Mouse (Mus musculus): Measurements from ENCODE around the gene Arhgef18. TPM values are rescaled to one million over a fixed set of nuclear protein-coding genes. Genes with fewer than 3 reads are reported as not detected.

Arhgef18 gene
- polyA plus RNA-seq, 1 experiment from 2014 or later: 9.3 TPM

DNA sequence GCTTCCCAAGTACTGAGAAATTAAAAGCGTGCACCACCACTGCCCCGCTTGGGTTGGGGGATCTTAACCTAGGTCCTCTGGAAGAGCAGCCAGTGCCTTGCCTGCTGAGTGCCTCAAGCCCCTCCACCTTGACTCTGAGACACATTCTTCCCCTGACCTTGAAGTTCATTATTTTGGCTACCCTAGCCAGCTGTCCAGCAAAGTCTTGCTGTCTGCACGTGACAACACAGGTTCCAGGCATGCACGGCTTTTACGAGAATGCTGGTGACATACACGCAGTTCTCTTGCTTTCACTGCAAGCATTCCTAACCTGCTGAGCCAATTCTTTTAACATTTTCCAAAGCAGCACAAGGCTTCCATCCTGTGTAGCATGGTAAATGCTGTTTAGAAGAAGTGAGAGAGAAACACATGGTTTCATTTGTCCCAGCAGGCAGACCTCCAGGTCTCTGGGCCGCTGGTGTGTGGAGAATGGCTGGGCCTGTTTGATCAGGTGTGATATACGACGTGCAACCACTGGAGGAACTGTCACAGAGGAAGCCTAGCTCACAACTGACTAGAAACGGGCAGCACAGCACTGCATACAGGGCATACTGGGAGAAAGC, 27.4 kb downstream of the Arhgef18 start:
- no peak overlapping the region for H3K4me3 ChIP-seq (replicated peaks)
- no peak overlapping the region for H3K9ac ChIP-seq
- H3K4me2 ChIP-seq (replicated peaks): no peak overlapping the region
- WGBS: 63% methylated on average over 10 of the region's 10 CpGs
- H3K27ac ChIP-seq (replicated peaks): peak overlapping the region; percentile 28; the same call in 1 of the 2 replicates
- no peaks in the 10 kb centered on the region for H3K36me3 ChIP-seq
- H3K9me3 ChIP-seq (replicated peaks): no peaks in the 10 kb centered on the region
- H3K27me3 ChIP-seq: no peaks in the 10 kb centered on the region
- ATAC-seq (ENCODE audit: insufficient number of reproducible peaks, low FRiP score, low TSS enrichment, low read depth): no peak
- H3K4me1 ChIP-seq: peaks cover 17% of the 10 kb centered on the region

DNA sequence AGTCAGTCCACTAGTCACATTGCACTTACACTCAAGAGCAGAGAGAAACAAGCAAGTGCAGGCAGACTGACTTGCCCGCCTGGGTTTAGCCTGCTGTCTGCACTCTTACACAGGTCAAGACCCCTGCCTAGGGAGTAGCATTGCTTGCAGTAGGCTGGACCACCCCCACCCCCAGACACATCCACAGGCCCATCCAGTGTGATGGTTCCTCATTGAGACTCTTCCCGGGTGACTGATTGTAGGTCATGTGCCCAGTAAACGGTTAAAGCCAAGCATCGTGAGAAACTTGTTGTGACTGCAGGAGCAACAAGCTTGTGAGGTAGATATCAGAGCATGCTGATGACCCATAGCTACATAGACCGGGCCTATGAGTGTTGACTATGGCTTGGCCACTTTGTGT, 28.7 kb downstream of the Arhgef18 start:
- Histone ChIP-seq H3K4me2 (replicated peaks) (no peak overlapping the region), H3K9ac (no peak overlapping the region), H3K4me3 (replicated peaks) (no peak overlapping the region), H3K9me3 (replicated peaks) (no peaks in the 10 kb centered on the region), H3K27ac (replicated peaks) (no peak overlapping the region), H3K27me3 (no peaks in the 10 kb centered on the region), H3K36me3 (no peaks in the 10 kb centered on the region), H3K4me1 (peaks cover 17% of the 10 kb centered on the region)
- no peak for ATAC-seq (ENCODE audit: insufficient number of reproducible peaks, low FRiP score, low TSS enrichment, low read depth)
- WGBS: 91% methylated on average over 5 of the region's 5 CpGs

DNA sequence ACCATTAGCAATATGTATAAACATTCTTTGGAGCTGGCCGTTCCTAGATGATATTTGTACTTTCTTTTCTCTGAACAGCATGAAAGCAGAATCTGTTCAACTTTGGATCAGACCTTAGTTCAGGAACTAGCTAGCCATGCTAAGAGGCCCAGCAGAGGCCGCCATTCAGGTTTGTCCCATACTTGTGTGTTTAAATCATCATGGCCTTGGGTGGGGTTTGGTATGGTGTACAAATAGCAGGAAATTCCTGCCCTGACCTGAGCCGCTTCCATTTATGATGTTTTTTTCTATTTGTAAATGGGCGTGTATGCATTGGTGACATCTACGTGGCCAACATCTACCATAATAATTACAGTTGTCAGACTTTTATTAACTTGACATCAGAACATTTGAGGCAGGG, 32.4 kb downstream of the Arhgef18 start:
- ATAC-seq (ENCODE audit: insufficient number of reproducible peaks, low FRiP score, low TSS enrichment, low read depth): no peak
- Histone ChIP-seq H3K9ac (no peak overlapping the region), H3K27me3 (no peaks in the 10 kb centered on the region), H3K4me2 (replicated peaks) (no peak overlapping the region), H3K27ac (replicated peaks) (no peak overlapping the region), H3K4me1 (no peaks in the 10 kb centered on the region), H3K36me3 (peaks cover 17% of the 10 kb centered on the region; the same call in 1 of the 2 replicates), H3K9me3 (replicated peaks) (no peaks in the 10 kb centered on the region), H3K4me3 (replicated peaks) (no peak overlapping the region)
- WGBS: 79% methylated on average over 5 of the region's 5 CpGs

DNA sequence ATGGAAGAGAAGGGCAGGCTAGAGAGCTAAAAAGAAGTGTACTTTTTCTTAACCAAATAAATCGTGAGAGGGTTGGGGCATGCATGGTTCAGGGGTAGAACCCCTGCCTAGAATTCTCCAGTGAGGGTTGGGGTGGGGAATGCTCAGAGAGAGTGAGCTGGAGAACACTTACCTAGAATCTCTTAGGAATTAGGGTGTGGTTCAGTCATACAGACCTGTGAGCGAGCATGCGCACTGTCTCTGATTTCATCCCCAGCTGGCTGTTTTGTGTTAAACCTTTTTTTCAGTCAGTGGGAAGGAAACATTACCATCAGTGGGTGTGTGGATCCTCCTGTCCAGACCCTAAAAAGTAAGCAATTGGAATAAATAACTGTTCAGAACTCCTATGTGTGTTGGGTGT, 33.4 kb downstream of the Arhgef18 start:
- no peak for ATAC-seq (ENCODE audit: insufficient number of reproducible peaks, low FRiP score, low TSS enrichment, low read depth)
- Histone ChIP-seq H3K4me2 (replicated peaks) (no peak overlapping the region), H3K4me3 (replicated peaks) (no peak overlapping the region), H3K4me1 (no peaks in the 10 kb centered on the region), H3K9ac (no peak overlapping the region), H3K36me3 (peaks cover 26% of the 10 kb centered on the region; the same call in 1 of the 2 replicates), H3K9me3 (replicated peaks) (no peaks in the 10 kb centered on the region), H3K27me3 (no peaks in the 10 kb centered on the region), H3K27ac (replicated peaks) (no peak overlapping the region)
- WGBS: 70% methylated on average over 3 of the region's 3 CpGs

DNA sequence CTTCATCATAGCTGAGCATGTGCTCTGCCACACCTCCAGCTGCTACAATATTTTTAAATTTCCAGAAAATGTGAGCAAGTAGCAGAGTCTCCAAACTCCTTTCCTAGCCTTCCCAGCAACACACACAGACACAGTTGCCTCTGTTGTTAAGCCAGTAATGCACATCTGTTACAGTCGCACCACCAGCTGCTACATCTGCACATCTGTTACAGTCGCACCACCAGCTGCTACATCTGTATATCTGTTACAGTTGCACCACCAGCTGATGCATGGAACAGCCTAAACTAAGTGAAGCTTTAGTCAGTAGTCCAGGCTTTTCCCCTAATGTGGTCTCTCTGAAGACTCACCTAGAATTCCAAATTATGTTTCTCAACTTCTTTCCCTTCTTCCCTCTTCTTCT, 35.6 kb downstream of the Arhgef18 start:
- Histone ChIP-seq H3K4me1 (no peaks in the 10 kb centered on the region), H3K27me3 (no peaks in the 10 kb centered on the region), H3K36me3 (peaks cover 48% of the 10 kb centered on the region), H3K4me2 (replicated peaks) (no peak overlapping the region), H3K9ac (no peak overlapping the region), H3K27ac (replicated peaks) (no peak overlapping the region), H3K9me3 (replicated peaks) (no peaks in the 10 kb centered on the region), H3K4me3 (replicated peaks) (no peak overlapping the region)
- WGBS: 72% methylated on average over 2 of the region's 2 CpGs
- no peak; the same call in 1 of the 2 replicates for ATAC-seq (ENCODE audit: insufficient number of reproducible peaks, low FRiP score, low TSS enrichment, low read depth)

GRCm38 (mm10) chr8:3429966-3430365, 37.2 kb downstream of the Arhgef18 start:
- Histone ChIP-seq H3K27ac (replicated peaks) (0 out of 2 replicates have a peak overlapping the region, but pooled peaks have one; percentile 34), H3K9ac (no peak overlapping the region), H3K4me1 (no peaks in the 10 kb centered on the region), H3K9me3 (replicated peaks) (no peaks in the 10 kb centered on the region), H3K27me3 (no peaks in the 10 kb centered on the region), H3K4me2 (replicated peaks) (no peak overlapping the region), H3K36me3 (peaks cover 61% of the 10 kb centered on the region), H3K4me3 (replicated peaks) (no peak overlapping the region)
- no peak for ATAC-seq (ENCODE audit: insufficient number of reproducible peaks, low FRiP score, low TSS enrichment, low read depth)
- WGBS: 67% methylated on average over 2 of the region's 2 CpGs

DNA sequence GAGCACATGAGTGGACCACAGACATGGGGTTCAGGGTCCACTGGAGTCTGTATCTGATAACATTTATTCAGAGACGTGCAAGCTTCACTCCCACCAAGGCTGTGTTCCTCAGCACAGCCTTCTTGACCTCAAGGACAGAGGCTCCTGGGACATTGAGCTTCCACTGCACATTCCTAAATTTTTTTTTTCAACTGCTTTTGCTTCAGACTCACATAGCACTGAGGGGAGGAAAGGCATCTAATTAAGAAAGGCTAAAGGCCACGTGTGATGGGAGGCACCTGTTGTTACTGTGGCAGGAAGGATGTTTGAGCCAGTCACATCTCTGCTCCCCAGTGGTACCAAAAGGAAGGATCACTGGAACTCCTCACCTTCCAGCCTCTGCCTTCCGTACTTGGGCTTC, 38.3 kb downstream of the Arhgef18 start:
- H3K4me3 ChIP-seq (replicated peaks): no peak overlapping the region
- H3K9me3 ChIP-seq (replicated peaks): no peaks in the 10 kb centered on the region
- no peak for ATAC-seq (ENCODE audit: insufficient number of reproducible peaks, low FRiP score, low TSS enrichment, low read depth)
- no peak overlapping the region for H3K9ac ChIP-seq
- no peaks in the 10 kb centered on the region for H3K27me3 ChIP-seq
- H3K27ac ChIP-seq (replicated peaks): no peak overlapping the region
- no peak overlapping the region for H3K4me2 ChIP-seq (replicated peaks)
- H3K36me3 ChIP-seq: peaks cover 71% of the 10 kb centered on the region
- H3K4me1 ChIP-seq: no peaks in the 10 kb centered on the region
- 77% methylated on average over 3 of the region's 3 CpGs for WGBS

- Histone ChIP-seq H3K4me1 (no peaks in the 10 kb centered on the region), H3K4me2 (replicated peaks) (no peak overlapping the region), H3K4me3 (replicated peaks) (no peak overlapping the region), H3K27me3 (no peaks in the 10 kb centered on the region), H3K27ac (replicated peaks) (no peak overlapping the region), H3K9ac (no peak overlapping the region), H3K36me3 (peaks cover 89% of the 10 kb centered on the region), H3K9me3 (replicated peaks) (no peaks in the 10 kb centered on the region)
- 89% methylated on average over 5 of the region's 6 CpGs for WGBS
- ATAC-seq (ENCODE audit: insufficient number of reproducible peaks, low FRiP score, low TSS enrichment, low read depth): no peak
Measured at GRCm38 (mm10) chr8:3436492-3436891, 43.7 kb downstream of the Arhgef18 start.

DNA sequence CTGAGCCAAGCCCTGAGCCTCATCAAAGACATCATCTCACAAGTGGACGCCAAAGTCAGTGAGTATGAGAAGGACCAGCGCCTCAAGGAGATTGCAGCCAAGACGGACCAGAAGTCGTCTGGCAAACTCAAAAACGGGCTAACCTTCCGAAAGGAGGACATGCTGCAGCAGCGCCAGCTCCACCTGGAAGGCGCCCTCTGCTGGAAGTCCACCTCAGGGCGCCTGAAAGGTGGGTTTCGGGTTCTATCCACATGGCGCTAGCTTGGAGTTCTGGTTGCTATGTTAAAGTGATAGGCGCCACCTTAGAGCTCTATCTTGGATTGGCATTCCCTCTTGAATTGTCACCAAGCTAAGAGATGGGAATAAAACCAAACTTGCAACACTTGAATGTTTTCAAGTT, 46.7 kb downstream of the Arhgef18 start:
- Histone ChIP-seq H3K4me3 (replicated peaks) (no peak overlapping the region), H3K9ac (no peak overlapping the region), H3K4me2 (replicated peaks) (no peak overlapping the region), H3K27me3 (no peaks in the 10 kb centered on the region), H3K27ac (replicated peaks) (no peak overlapping the region), H3K4me1 (no peaks in the 10 kb centered on the region), H3K9me3 (replicated peaks) (no peaks in the 10 kb centered on the region), H3K36me3 (peaks cover 65% of the 10 kb centered on the region)
- WGBS: 74% methylated on average over 12 of the region's 12 CpGs
- ATAC-seq (ENCODE audit: insufficient number of reproducible peaks, low FRiP score, low TSS enrichment, low read depth): no peak

DNA sequence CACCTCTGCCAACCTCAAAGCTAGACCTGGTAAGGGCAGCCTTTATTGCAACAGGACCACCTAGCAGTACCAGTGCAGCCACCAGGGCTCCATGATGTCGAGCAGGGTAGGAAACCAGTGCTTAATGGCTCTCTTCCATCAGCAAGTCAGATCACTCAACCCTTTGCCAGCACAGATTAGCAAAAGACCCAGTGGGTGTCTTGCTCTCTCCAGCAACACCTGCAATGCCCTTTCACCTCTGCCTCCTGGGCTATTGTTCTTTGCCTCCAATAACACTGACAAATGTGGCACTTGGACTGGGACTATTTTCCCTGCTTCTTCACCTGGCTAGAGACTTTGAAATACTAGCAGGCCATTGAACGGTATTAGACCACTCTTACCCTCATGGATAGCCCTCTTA, 56.4 kb downstream of the Arhgef18 start:
- no peak overlapping the region for H3K9ac ChIP-seq
- WGBS: 90% methylated on average over 2 of the region's 2 CpGs
- ATAC-seq (ENCODE audit: insufficient number of reproducible peaks, low FRiP score, low TSS enrichment, low read depth): no peak
- no peak overlapping the region for H3K4me2 ChIP-seq (replicated peaks)
- H3K9me3 ChIP-seq (replicated peaks): no peaks in the 10 kb centered on the region
- H3K27ac ChIP-seq (replicated peaks): no peak overlapping the region
- no peaks in the 10 kb centered on the region for H3K27me3 ChIP-seq
- H3K4me3 ChIP-seq (replicated peaks): no peak overlapping the region
- H3K4me1 ChIP-seq: no peaks in the 10 kb centered on the region
- H3K36me3 ChIP-seq: peaks cover 81% of the 10 kb centered on the region

DNA sequence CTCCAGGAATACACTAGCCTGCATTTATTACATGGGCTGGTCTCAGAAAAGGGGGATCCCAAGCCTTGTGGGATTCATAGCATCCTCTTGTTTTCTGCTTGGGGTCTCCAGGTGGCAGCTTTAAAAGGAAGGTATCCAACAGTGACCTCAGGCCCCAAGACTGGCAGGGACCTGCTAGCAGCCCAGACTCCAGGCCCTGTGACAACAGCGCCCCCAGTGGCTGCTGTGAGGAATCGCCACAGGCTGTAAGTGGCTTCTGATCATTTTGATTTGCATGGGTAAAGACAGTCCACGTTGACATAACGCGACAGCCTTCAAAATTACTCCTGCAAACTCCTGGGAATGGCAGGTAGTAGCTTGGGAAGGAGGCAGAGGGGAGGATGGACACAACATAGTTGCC, 57.9 kb downstream of the Arhgef18 start:
- H3K4me2 ChIP-seq (replicated peaks): no peak overlapping the region
- no peak overlapping the region for H3K4me3 ChIP-seq (replicated peaks)
- H3K4me1 ChIP-seq: no peaks in the 10 kb centered on the region
- H3K36me3 ChIP-seq: peaks cover 89% of the 10 kb centered on the region
- 30% methylated on average over 5 of the region's 5 CpGs for WGBS
- H3K9me3 ChIP-seq (replicated peaks): no peaks in the 10 kb centered on the region
- H3K27me3 ChIP-seq: no peaks in the 10 kb centered on the region
- ATAC-seq (ENCODE audit: insufficient number of reproducible peaks, low FRiP score, low TSS enrichment, low read depth): no peak
- no peak overlapping the region for H3K27ac ChIP-seq (replicated peaks)
- no peak overlapping the region for H3K9ac ChIP-seq

- Histone ChIP-seq H3K4me1 (no peaks in the 10 kb centered on the region), H3K4me3 (replicated peaks) (no peak overlapping the region), H3K4me2 (replicated peaks) (no peak overlapping the region), H3K36me3 (peaks cover 90% of the 10 kb centered on the region), H3K9ac (no peak overlapping the region), H3K27me3 (no peaks in the 10 kb centered on the region), H3K27ac (replicated peaks) (no peak overlapping the region), H3K9me3 (replicated peaks) (no peaks in the 10 kb centered on the region)
- ATAC-seq (ENCODE audit: insufficient number of reproducible peaks, low FRiP score, low TSS enrichment, low read depth): no peak
- WGBS: 97% methylated on average over 25 of the region's 25 CpGs
Measured at GRCm38 (mm10) chr8:3451992-3452391, 59.2 kb downstream of the Arhgef18 start.
